Mouse (Mus musculus) CH12.LX (cell line): ENCODE results near the gene Larp7. TPM values are rescaled to one million over a fixed set of nuclear protein-coding genes. Genes with fewer than 3 reads are reported as not detected.

ENCODE experiments used
- DNase-seq: peaks from one replicate; pipeline ENCODE4 v3.0.0-alpha.2; 2013; ENCODE audit errors: extremely low read depth
- H3K27ac ChIP-seq: 2 replicates; pipeline ENCODE4 v1.5.1; 2012; ENCODE audit warnings: low read depth, mild to moderate bottlenecking, control low read depth, moderate library complexity; ENCODE audit not compliant: insufficient read depth
- H3K27me3 ChIP-seq: replicated peaks from 2 replicates; pipeline ENCODE3; 2012; ENCODE audit warnings: inconsistent platforms
- H3K36me3 ChIP-seq, 2 experiments: replicated peaks in 1 of 2; 2 replicates each; pipeline versions ENCODE3 to v1.6.1; 2012; ENCODE audit warnings: inconsistent platforms in 1 of 2, low read length in 1 of 2, mild to moderate bottlenecking in 1 of 2, mixed read lengths in 1 of 2, moderate library complexity in 1 of 2; ENCODE audit not compliant: control insufficient read depth in 1 of 2, insufficient read depth in 1 of 2
- H3K4me1 ChIP-seq, 2 experiments: 2 replicates each; pipeline ENCODE4 v1.6.1; 2012; ENCODE audit warnings: inconsistent platforms in 1 of 2, moderate library complexity in 1 of 2; ENCODE audit not compliant: insufficient read depth in 2 of 2, control insufficient read depth in 1 of 2
- H3K4me2 ChIP-seq: 2 replicates; pipeline ENCODE4 v1.6.1; 2012; ENCODE audit warnings: low read depth, mild to moderate bottlenecking, control low read depth; ENCODE audit not compliant: poor library complexity, insufficient read depth, severe bottlenecking
- H3K4me3 ChIP-seq, 3 experiments: fragments of 150-350 bp in 1 of 3; sonication (generic) in 1 of 3; replicated peaks in 1 of 3; 2 replicates each; pipeline versions ENCODE3 to v1.5.1; 2011 to 2012; ENCODE audit warnings: low read depth in 2 of 3, low read length in 2 of 3, mild to moderate bottlenecking in 2 of 3, moderate library complexity in 2 of 3, control low read depth in 1 of 3, improper control_type of control experiment in 1 of 3, inconsistent platforms in 1 of 3, mixed read lengths in 1 of 3; ENCODE audit not compliant: poor library complexity in 1 of 3
- H3K79me2 ChIP-seq: replicated peaks from 2 replicates; pipeline ENCODE4 v1.6.1; 2012; ENCODE audit warnings: mild to moderate bottlenecking, moderate library complexity; ENCODE audit not compliant: control insufficient read depth, poor library complexity, insufficient read depth, severe bottlenecking; ENCODE audit errors: extremely low read depth
- H3K9ac ChIP-seq: 2 replicates; pipeline ENCODE4 v1.6.1; 2012; ENCODE audit warnings: low read depth, mild to moderate bottlenecking, control low read depth, moderate library complexity; ENCODE audit not compliant: insufficient read depth
- H3K9me3 ChIP-seq: replicated peaks from 2 replicates; pipeline ENCODE3; 2012; ENCODE audit warnings: low read length, inconsistent platforms, mixed read lengths
- BHLHE40 ChIP-seq: IDR thresholded peaks from 2 replicates; pipeline ENCODE4 v1.6.1; 2011; ENCODE audit warnings: mild to moderate bottlenecking, low read depth, low read length, improper control_type of control experiment
- CHD1 ChIP-seq: IDR thresholded peaks from 2 replicates; pipeline ENCODE4 v1.6.1; 2012; ENCODE audit warnings: low read depth, low read length, improper control_type of control experiment, inconsistent platforms
- CHD2 ChIP-seq: IDR thresholded peaks from 2 replicates; pipeline ENCODE4 v1.6.1; 2011; ENCODE audit warnings: low read length, improper control_type of control experiment
- CTCF ChIP-seq, 2 experiments: IDR thresholded peaks in 1 of 2; conservative IDR thresholded peaks in 1 of 2; 2 replicates each; pipeline ENCODE4 v1.5.1; 2011 to 2012; ENCODE audit warnings: low read depth in 2 of 2, low read length in 2 of 2, improper control_type of control experiment in 1 of 2, inconsistent platforms in 1 of 2, mild to moderate bottlenecking in 1 of 2, moderate library complexity in 1 of 2
- E2F4 ChIP-seq: IDR thresholded peaks from 2 replicates; pipeline ENCODE4 v1.6.1; 2011; ENCODE audit warnings: low read depth, low read length, improper control_type of control experiment; ENCODE audit not compliant: insufficient replicate concordance
- ELF1 ChIP-seq: IDR thresholded peaks from 2 replicates; pipeline ENCODE4 v1.6.1; 2014; ENCODE audit warnings: low read depth, mild to moderate bottlenecking, inconsistent platforms, low read length, improper control_type of control experiment
- EP300 ChIP-seq: IDR thresholded peaks from 2 replicates; pipeline ENCODE4 v1.6.1; 2011; ENCODE audit warnings: low read length, improper control_type of control experiment
- ETS1 ChIP-seq: conservative IDR thresholded peaks from 2 replicates; pipeline ENCODE4 v1.6.1; 2012; ENCODE audit warnings: low read depth, mild to moderate bottlenecking, inconsistent platforms, low read length, improper control_type of control experiment, moderate library complexity
- HCFC1 ChIP-seq: IDR thresholded peaks from 2 replicates; pipeline ENCODE4 v1.6.1; 2012; ENCODE audit warnings: low read depth, mild to moderate bottlenecking, inconsistent platforms, low read length, improper control_type of control experiment
- IRF4 ChIP-seq: IDR thresholded peaks from 2 replicates; pipeline ENCODE4 v1.6.1; 2014; ENCODE audit warnings: low read depth, mild to moderate bottlenecking, inconsistent platforms, low read length, improper control_type of control experiment
- JUN ChIP-seq: IDR thresholded peaks from 2 replicates; pipeline ENCODE4 v1.6.1; 2011; ENCODE audit warnings: low read depth, mild to moderate bottlenecking, low read length, improper control_type of control experiment, moderate library complexity; ENCODE audit not compliant: insufficient read depth
- JUND ChIP-seq: conservative IDR thresholded peaks from 2 replicates; pipeline ENCODE4 v1.6.1; 2011; ENCODE audit warnings: low read depth, low read length, improper control_type of control experiment
- KAT2A ChIP-seq: IDR thresholded peaks from 2 replicates; pipeline ENCODE4 v1.6.1; 2012; ENCODE audit warnings: low read length, improper control_type of control experiment, inconsistent platforms; ENCODE audit not compliant: insufficient replicate concordance
- MAFK ChIP-seq: IDR thresholded peaks from 2 replicates; pipeline ENCODE4 v1.6.1; 2011; ENCODE audit warnings: low read length, improper control_type of control experiment; ENCODE audit not compliant: insufficient replicate concordance
- MAX ChIP-seq: IDR thresholded peaks from 2 replicates; pipeline ENCODE4 v1.6.1; 2011; ENCODE audit warnings: low read length, improper control_type of control experiment
- MAZ ChIP-seq: IDR thresholded peaks from 2 replicates; pipeline ENCODE4 v1.6.1; 2012; ENCODE audit warnings: low read depth, mild to moderate bottlenecking, inconsistent platforms, low read length, improper control_type of control experiment, moderate library complexity
- MYC ChIP-seq: IDR thresholded peaks from 2 replicates; pipeline ENCODE4 v1.6.1; 2011; ENCODE audit warnings: low read depth, mild to moderate bottlenecking, improper control_type of control experiment, low read length
- NELFE ChIP-seq: IDR thresholded peaks from 2 replicates; pipeline ENCODE4 v1.6.1; 2011; ENCODE audit warnings: low read depth, low read length, improper control_type of control experiment
- NRF1 ChIP-seq: IDR thresholded peaks from 2 replicates; pipeline ENCODE4 v1.6.1; 2014; ENCODE audit warnings: low read depth, mild to moderate bottlenecking, inconsistent platforms, low read length, improper control_type of control experiment, moderate library complexity
- POLR2A ChIP-seq: IDR thresholded peaks from 2 replicates; pipeline ENCODE4 v1.6.1; 2011; ENCODE audit warnings: low read depth, mild to moderate bottlenecking, improper control_type of control experiment, low read length
- POLR2AphosphoS2 ChIP-seq: IDR thresholded peaks from 2 replicates; pipeline ENCODE4 v1.6.1; 2011; ENCODE audit warnings: low read depth, low read length, improper control_type of control experiment
- SIN3A ChIP-seq: IDR thresholded peaks from 2 replicates; pipeline ENCODE4 v1.6.1; 2012; ENCODE audit warnings: low read length, improper control_type of control experiment, inconsistent platforms
- TBP ChIP-seq: conservative IDR thresholded peaks from 2 replicates; pipeline ENCODE4 v1.6.1; 2011; ENCODE audit warnings: low read depth, low read length, improper control_type of control experiment
- TCF12 ChIP-seq: IDR thresholded peaks from 2 replicates; pipeline ENCODE4 v1.6.1; 2014; ENCODE audit warnings: low read depth, mild to moderate bottlenecking, inconsistent platforms, low read length, improper control_type of control experiment
- UBTF ChIP-seq: IDR thresholded peaks from 2 replicates; pipeline ENCODE4 v1.6.1; 2012; ENCODE audit warnings: low read depth, mild to moderate bottlenecking, inconsistent platforms, low read length, improper control_type of control experiment, moderate library complexity
- ZC3H11A ChIP-seq: IDR thresholded peaks from 2 replicates; pipeline ENCODE4 v1.6.1; 2012; ENCODE audit warnings: low read depth, mild to moderate bottlenecking, inconsistent platforms, low read length, improper control_type of control experiment
- ZMIZ1 ChIP-seq: IDR thresholded peaks from 2 replicates; pipeline ENCODE4 v1.6.1; 2012; ENCODE audit warnings: low read depth, mild to moderate bottlenecking, inconsistent platforms, low read length, improper control_type of control experiment
- ZNF384 ChIP-seq: IDR thresholded peaks from 2 replicates; pipeline ENCODE4 v1.6.1; 2012; ENCODE audit warnings: low read depth, low read length, improper control_type of control experiment, inconsistent platforms
- dilution Hi-C: fragments of 300-500 bp; cut with MboI; formaldehyde crosslinking; loops from 2 replicates; pipeline ENCODE4 v1.14.3; 2020; ENCODE audit warnings: low sequenced_read_pairs; ENCODE audit not compliant: extremely low pct_unique_long_range_greater_than_20kb, extremely low pct_ligation_motif_present
- in situ Hi-C: fragments of 300-500 bp; cut with MboI; formaldehyde crosslinking; loops from 3 replicates; pipeline ENCODE4 v1.14.3; 2019; ENCODE audit warnings: low sequenced_read_pairs, low pct_ligation_motif_present, low pct_unique_long_range_greater_than_20kb, mixed read lengths
- polyA plus RNA-seq: library from polyadenylated mRNA; unstranded; fragments of >175 nt; gene quantifications from 2 replicates; pipeline ENCODE4 v1.2.1, GENCODE M21; 2012; ENCODE audit warnings: low read depth; ENCODE audit not compliant: insufficient read length
- total RNA-seq, 2 experiments: library from RNA; depleted of rRNA; stranded (reverse); fragments of 300-350 nt in 1 of 2; fragments of >200 nt in 1 of 2; gene quantifications; 2 replicates each; pipeline ENCODE4 v1.2.3; 2012 to 2014

Larp7 gene
- total and polyA plus RNA-seq, 3 experiments, result 28.9 to 70.6 (median 35.5) TPM

DNA sequence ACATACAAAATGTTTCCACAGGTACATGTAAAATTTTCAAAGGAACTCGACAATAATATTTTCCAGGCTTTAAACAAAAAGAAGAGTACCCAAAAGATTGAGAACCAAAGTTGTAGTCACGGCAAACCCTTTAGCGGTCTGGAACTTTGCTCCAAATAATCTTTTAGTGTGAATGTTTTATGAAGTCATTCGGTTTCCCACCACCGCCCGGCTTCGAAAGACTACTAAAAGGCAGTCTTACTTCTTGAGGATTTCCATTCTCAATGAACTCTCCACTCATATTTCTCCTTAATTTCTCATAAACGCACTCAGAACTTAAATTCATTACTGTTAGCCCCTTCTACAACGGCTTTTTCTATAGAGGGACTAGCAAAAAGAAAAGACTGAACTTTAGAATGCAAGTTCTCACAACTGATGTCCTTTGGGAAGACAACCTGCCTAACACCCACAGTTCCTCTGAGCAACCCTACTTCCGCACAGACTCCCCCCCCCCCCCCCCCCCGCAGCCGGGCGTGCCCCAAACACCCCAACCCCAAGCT is 646 bp downstream of the Larp7 start:
- Histone ChIP-seq H3K9me3 (no peaks in the 10 kb centered on the region), H3K27me3 (no peaks in the 10 kb centered on the region), H3K9ac (peak overlapping the region; percentile 98), H3K36me3 (peaks cover 15 to 20% of the 10 kb centered on the region in 2 experiments), H3K4me2 (no peak overlapping the region; the same call in 1 of the 2 replicates), H3K4me3 (peak overlapping the region; percentile 72 to 90 (median 82)), H3K79me2 (peaks cover 22% of the 10 kb centered on the region)
- dilution Hi-C loops, result no loop called here
- no peak for DNase-seq
- no peak for TF ChIP-seq CHD1
- no peak for TF ChIP-seq MAX
- peak; percentile 69; the same call in 1 of the 2 replicates for TF ChIP-seq ELF1
- no peak for TF ChIP-seq TCF12
- no peak for TF ChIP-seq CTCF (conservative IDR thresholded peaks at IDR 0.05 in 1 of 2, IDR thresholded peaks at IDR 0.05 in 1 of 2; ENCODE audit: low read depth in 2 of 2, low read length in 2 of 2)
- TF ChIP-seq SIN3A, result no peak
- no peak for TF ChIP-seq NRF1
- TF ChIP-seq JUND, result no peak
- peak; percentile 48; the same call in 1 of the 2 replicates for TF ChIP-seq POLR2A
- TF ChIP-seq TBP, result peak; percentile 77
- TF ChIP-seq MAZ, result no peak
- no peak for TF ChIP-seq MYC
- no peak for TF ChIP-seq UBTF
- TF ChIP-seq MAFK, result no peak
- no peak for TF ChIP-seq JUN
- no peak for TF ChIP-seq CHD2
- no peak for TF ChIP-seq BHLHE40
- TF ChIP-seq POLR2AphosphoS2, result no peak; the same call in 1 of the 2 replicates
- TF ChIP-seq ETS1, result no peak
- peak; percentile 71 for TF ChIP-seq NELFE
- TF ChIP-seq KAT2A, result no peak
- TF ChIP-seq HCFC1, result no peak
- TF ChIP-seq IRF4, result no peak
- no peak for TF ChIP-seq ZC3H11A
- no peak for TF ChIP-seq E2F4
- no peak for TF ChIP-seq ZNF384
- TF ChIP-seq EP300, result peak; percentile 14; the same call in 1 of the 2 replicates
- TF ChIP-seq ZMIZ1, result 0 out of 2 replicates have a peak, but pooled peaks have one; percentile 17
- TF ChIP-seq, all 38 proteins: peak for 6
- Histone ChIP-seq H3K27ac (no peak overlapping the region), H3K4me1 (peaks cover 0 to 16% of the 10 kb centered on the region in 2 experiments; a peak in 2 of 4 replicates)
- in situ Hi-C loops, result loop anchor here (5.0 kb wide), 1 partner anchor 100 kb away; no protein-coding TSS in a partner anchor
